Mouse (Mus musculus): ENCODE measurements around the gene Tmem39b. TPM values are rescaled to one million over a fixed set of nuclear protein-coding genes. Genes with fewer than 3 reads are reported as not detected.

Tmem39b gene
- polyA plus RNA-seq, 1 experiment from 2014 or later: 13.4 TPM

GRCm38 (mm10) chr4:129662255-129662813 lies 34.3 kb downstream of the Tmem39b start:
- Histone ChIP-seq H3K36me3 (ENCODE audit: control insufficient read depth, insufficient read depth, low read length) (peaks cover 14% of the 10 kb centered on the region), H3K4me2 (ENCODE audit: low read depth, low read length) (no peak overlapping the region), H3K9me3 (ENCODE audit: control insufficient read depth, low read length) (no peaks in the 10 kb centered on the region), H3K4me1 (replicated peaks; ENCODE audit: control insufficient read depth, insufficient read depth, low read length) (no peaks in the 10 kb centered on the region), H3K27me3 (ENCODE audit: control insufficient read depth, insufficient read depth, low read depth, low read length) (no peaks in the 10 kb centered on the region), H3K4me3 (ENCODE audit: low read length) (no peak overlapping the region), H3K9ac (ENCODE audit: low read length) (no peak overlapping the region), H3K27ac (ENCODE audit: low read length) (no peak overlapping the region)
- ATAC-seq (ENCODE audit: low read depth): no peak
- WGBS: 71% methylated on average over 3 of the region's 3 CpGs

- H3K4me3 ChIP-seq (ENCODE audit: low read length): no peak overlapping the region
- H3K4me1 ChIP-seq (replicated peaks; ENCODE audit: control insufficient read depth, insufficient read depth, low read length): no peaks in the 10 kb centered on the region
- peaks cover 19% of the 10 kb centered on the region for H3K36me3 ChIP-seq (ENCODE audit: control insufficient read depth, insufficient read depth, low read length)
- no peak for ATAC-seq (ENCODE audit: low read depth)
- H3K9ac ChIP-seq (ENCODE audit: low read length): no peak overlapping the region
- no peaks in the 10 kb centered on the region for H3K27me3 ChIP-seq (ENCODE audit: control insufficient read depth, insufficient read depth, low read depth, low read length)
- H3K27ac ChIP-seq (ENCODE audit: low read length): no peak overlapping the region
- no peak overlapping the region for H3K4me2 ChIP-seq (ENCODE audit: low read depth, low read length)
- no peaks in the 10 kb centered on the region for H3K9me3 ChIP-seq (ENCODE audit: control insufficient read depth, low read length)
- WGBS: 90% methylated on average over 3 of the region's 3 CpGs
Observed at GRCm38 (mm10) chr4:129661584-129661983, 35.1 kb downstream of the Tmem39b start.

DNA sequence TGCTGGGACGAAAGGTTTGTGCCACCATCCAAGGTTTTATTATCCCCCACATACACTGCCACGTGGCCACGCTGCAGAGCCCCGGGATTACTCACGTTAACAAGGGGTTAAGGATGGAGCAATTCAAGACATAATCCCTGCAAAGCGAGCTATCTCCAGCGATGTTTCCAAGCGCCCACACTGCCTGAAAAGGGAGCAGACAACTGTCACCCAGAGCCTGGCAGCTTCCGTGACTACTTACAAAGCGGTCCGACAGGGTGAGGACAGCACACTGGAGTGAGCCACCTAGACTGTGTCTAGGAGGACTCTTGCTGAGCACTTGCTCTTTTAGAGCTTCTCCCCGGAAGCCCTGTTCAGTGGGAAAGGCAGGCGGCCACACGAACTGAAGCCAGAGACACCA lies 41.9 kb downstream of the Tmem39b start:
- WGBS: 90% methylated on average over 14 of the region's 14 CpGs
- H3K9ac ChIP-seq (ENCODE audit: low read length): no peak overlapping the region

DNA sequence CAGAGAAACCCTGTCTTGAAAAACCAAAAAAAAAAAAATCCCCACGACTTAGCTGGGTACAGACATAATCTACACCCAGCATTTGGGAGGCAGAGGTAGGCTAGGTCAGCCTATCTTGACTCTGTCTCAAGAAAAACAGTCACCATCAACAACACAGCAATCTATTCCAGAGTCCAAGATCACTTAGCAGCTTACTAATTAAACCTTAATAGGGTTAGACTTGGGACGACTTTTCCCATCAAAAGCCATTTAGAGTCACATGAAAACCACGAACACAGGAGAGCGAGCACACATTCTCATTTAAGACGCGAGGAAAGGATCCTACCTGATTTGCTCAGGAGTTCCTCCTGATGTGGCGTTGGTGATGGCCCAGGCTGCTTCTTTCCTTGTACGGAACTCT lies 46.3 kb downstream of the Tmem39b start:
- Histone ChIP-seq H3K27ac (ENCODE audit: low read length) (no peak overlapping the region), H3K4me3 (ENCODE audit: low read length) (no peak overlapping the region), H3K4me1 (replicated peaks; ENCODE audit: control insufficient read depth, insufficient read depth, low read length) (no peaks in the 10 kb centered on the region), H3K9ac (ENCODE audit: low read length) (no peak overlapping the region), H3K27me3 (ENCODE audit: control insufficient read depth, insufficient read depth, low read depth, low read length) (no peaks in the 10 kb centered on the region), H3K36me3 (ENCODE audit: control insufficient read depth, insufficient read depth, low read length) (peaks cover 52% of the 10 kb centered on the region), H3K9me3 (ENCODE audit: control insufficient read depth, low read length) (no peaks in the 10 kb centered on the region), H3K4me2 (ENCODE audit: low read depth, low read length) (no peak overlapping the region)
- ATAC-seq (ENCODE audit: low read depth): no peak
- 92% methylated on average over 8 of the region's 8 CpGs for WGBS

More for the DNA sequence above, 41.9 kb downstream of the Tmem39b start:
- H3K36me3 ChIP-seq (ENCODE audit: control insufficient read depth, insufficient read depth, low read length): peaks cover 55% of the 10 kb centered on the region
- H3K4me2 ChIP-seq (ENCODE audit: low read depth, low read length): no peak overlapping the region
- H3K4me3 ChIP-seq (ENCODE audit: low read length): no peak overlapping the region
- ATAC-seq (ENCODE audit: low read depth): no peak
- H3K4me1 ChIP-seq (replicated peaks; ENCODE audit: control insufficient read depth, insufficient read depth, low read length): no peaks in the 10 kb centered on the region
- H3K9me3 ChIP-seq (ENCODE audit: control insufficient read depth, low read length): no peaks in the 10 kb centered on the region
- no peak overlapping the region for H3K27ac ChIP-seq (ENCODE audit: low read length)
- no peaks in the 10 kb centered on the region for H3K27me3 ChIP-seq (ENCODE audit: control insufficient read depth, insufficient read depth, low read depth, low read length)

- Histone ChIP-seq H3K4me1 (replicated peaks; ENCODE audit: control insufficient read depth, insufficient read depth, low read length) (no peaks in the 10 kb centered on the region), H3K9ac (ENCODE audit: low read length) (no peak overlapping the region), H3K9me3 (ENCODE audit: control insufficient read depth, low read length) (no peaks in the 10 kb centered on the region), H3K4me3 (ENCODE audit: low read length) (no peak overlapping the region), H3K4me2 (ENCODE audit: low read depth, low read length) (no peak overlapping the region), H3K36me3 (ENCODE audit: control insufficient read depth, insufficient read depth, low read length) (peaks cover 39% of the 10 kb centered on the region), H3K27ac (ENCODE audit: low read length) (no peak overlapping the region), H3K27me3 (ENCODE audit: control insufficient read depth, insufficient read depth, low read depth, low read length) (no peaks in the 10 kb centered on the region)
- ATAC-seq (ENCODE audit: low read depth): no peak
- 82% methylated on average over 1 of the region's 1 CpGs for WGBS
Observed at GRCm38 (mm10) chr4:129648656-129649055, 48.0 kb downstream of the Tmem39b start.

GRCm38 (mm10) chr4:129645204-129645603 lies 51.4 kb downstream of the Tmem39b start:
- peaks cover 18% of the 10 kb centered on the region for H3K36me3 ChIP-seq (ENCODE audit: control insufficient read depth, insufficient read depth, low read length)
- H3K27me3 ChIP-seq (ENCODE audit: control insufficient read depth, insufficient read depth, low read depth, low read length): no peaks in the 10 kb centered on the region
- no peaks in the 10 kb centered on the region for H3K9me3 ChIP-seq (ENCODE audit: control insufficient read depth, low read length)
- no peak overlapping the region for H3K27ac ChIP-seq (ENCODE audit: low read length)
- no peak overlapping the region for H3K4me2 ChIP-seq (ENCODE audit: low read depth, low read length)
- no peak overlapping the region for H3K9ac ChIP-seq (ENCODE audit: low read length)
- H3K4me3 ChIP-seq (ENCODE audit: low read length): no peak overlapping the region
- H3K4me1 ChIP-seq (replicated peaks; ENCODE audit: control insufficient read depth, insufficient read depth, low read length): peaks cover 2% of the 10 kb centered on the region
- no peak for ATAC-seq (ENCODE audit: low read depth)
- WGBS: 86% methylated on average over 6 of the region's 6 CpGs

- ATAC-seq (ENCODE audit: low read depth): no peak
- WGBS: 37% methylated on average over 5 of the region's 5 CpGs
- Histone ChIP-seq H3K4me3 (ENCODE audit: low read length) (no peak overlapping the region), H3K9me3 (ENCODE audit: control insufficient read depth, low read length) (no peaks in the 10 kb centered on the region), H3K4me2 (ENCODE audit: low read depth, low read length) (peak overlapping the region; percentile 39), H3K36me3 (ENCODE audit: control insufficient read depth, insufficient read depth, low read length) (peaks cover 17% of the 10 kb centered on the region), H3K27me3 (ENCODE audit: control insufficient read depth, insufficient read depth, low read depth, low read length) (no peaks in the 10 kb centered on the region), H3K27ac (ENCODE audit: low read length) (peak overlapping the region; percentile 55), H3K9ac (ENCODE audit: low read length) (peak overlapping the region; percentile 32; the same call in 1 of the 2 replicates), H3K4me1 (replicated peaks; ENCODE audit: control insufficient read depth, insufficient read depth, low read length) (peaks cover 17% of the 10 kb centered on the region)
Observed at GRCm38 (mm10) chr4:129641756-129642155, 54.9 kb downstream of the Tmem39b start.

- Histone ChIP-seq H3K4me3 (ENCODE audit: low read length) (peak within 1 kb of the TSS; percentile 72), H3K4me1 (replicated peaks; ENCODE audit: control insufficient read depth, insufficient read depth, low read length) (peaks cover 17% of the 10 kb centered on the region), H3K27ac (ENCODE audit: low read length) (peak within 1 kb of the TSS; percentile 98), H3K27me3 (ENCODE audit: control insufficient read depth, insufficient read depth, low read depth, low read length) (no peaks in the 10 kb centered on the region), H3K9ac (ENCODE audit: low read length) (peak within 1 kb of the TSS; percentile 84), H3K36me3 (ENCODE audit: control insufficient read depth, insufficient read depth, low read length) (peaks cover 25% of the 10 kb centered on the region), H3K4me2 (ENCODE audit: low read depth, low read length) (peak within 1 kb of the TSS; percentile 77), H3K9me3 (ENCODE audit: control insufficient read depth, low read length) (no peaks in the 10 kb centered on the region)
- under 1% methylated on average over 60 of the region's 60 CpGs for WGBS
- peak; percentile 95 for ATAC-seq (ENCODE audit: low read depth)
Observed at GRCm38 (mm10) chr4:129640638-129641467, 55.8 kb downstream of the Tmem39b start, which contains the start of gene Txlna. Txlna (minus strand) TSS chr4:129641065.

GRCm38 (mm10) chr4:129640101-129640637 lies 56.5 kb downstream of the Tmem39b start:
- peak overlapping the region; percentile 98 for H3K27ac ChIP-seq (ENCODE audit: low read length)
- under 1% methylated on average over 17 of the region's 17 CpGs for WGBS
- H3K36me3 ChIP-seq (ENCODE audit: control insufficient read depth, insufficient read depth, low read length): peaks cover 27% of the 10 kb centered on the region
- 0 out of 2 replicates have a peak, but pooled peaks have one; percentile 13 for ATAC-seq (ENCODE audit: low read depth)
- peaks cover 17% of the 10 kb centered on the region for H3K4me1 ChIP-seq (replicated peaks; ENCODE audit: control insufficient read depth, insufficient read depth, low read length)
- H3K4me2 ChIP-seq (ENCODE audit: low read depth, low read length): peak overlapping the region; percentile 77
- no peaks in the 10 kb centered on the region for H3K9me3 ChIP-seq (ENCODE audit: control insufficient read depth, low read length)
- H3K27me3 ChIP-seq (ENCODE audit: control insufficient read depth, insufficient read depth, low read depth, low read length): no peaks in the 10 kb centered on the region
- H3K4me3 ChIP-seq (ENCODE audit: low read length): peak overlapping the region; percentile 72
- H3K9ac ChIP-seq (ENCODE audit: low read length): peak overlapping the region; percentile 84

Measured in lung, embryonic 16.5 days (tissue).